Mouse (Mus musculus): Measurements from ENCODE around the gene Olfr592. TPM values are rescaled to one million over a fixed set of nuclear protein-coding genes. Genes with fewer than 3 reads are reported as not detected.
"Not testable (repeated sequence)": the region's sequence is repeated elsewhere in the genome, so short reads cannot be mapped to it uniquely, and the experiment has no call there.

Olfr592 gene
- not detected in 2 replicates for polyA plus RNA-seq (2015; fragmentation: Nextera tagmentation; extraction: Ambion mirVana)

GRCm38 (mm10) chr7:103184503-103184902, at the start of gene Olfr592:
TSS of gene Olfr592 (plus strand) at chr7:103184803.
- not testable (repeated sequence) for H3K4me1 ChIP-seq (replicated peaks; ENCODE audit: control insufficient read depth, insufficient read depth, low read length); H3K36me3 ChIP-seq (ENCODE audit: control insufficient read depth, insufficient read depth); H3K9me3 ChIP-seq (ENCODE audit: control insufficient read depth, low read length); H3K9ac ChIP-seq (replicated peaks; ENCODE audit: low read depth, low read length); ATAC-seq; H3K4me3 ChIP-seq (replicated peaks; ENCODE audit: low read length); H3K27me3 ChIP-seq (replicated peaks; ENCODE audit: control insufficient read depth, insufficient read depth, low read length); H3K27ac ChIP-seq (ENCODE audit: low read length); H3K4me2 ChIP-seq (ENCODE audit: low read length)
- 63% methylated on average over 1 of the region's 1 CpGs for WGBS

- Histone ChIP-seq H3K4me1 (replicated peaks; ENCODE audit: control insufficient read depth, insufficient read depth, low read length) (no peaks in the 10 kb centered on the region), H3K4me2 (ENCODE audit: low read length) (no peak within 1 kb of the TSS), H3K4me3 (replicated peaks; ENCODE audit: low read length) (no peak within 1 kb of the TSS), H3K27ac (ENCODE audit: low read length) (no peak within 1 kb of the TSS), H3K36me3 (ENCODE audit: control insufficient read depth, insufficient read depth) (no peaks in the 10 kb centered on the region), H3K9ac (replicated peaks; ENCODE audit: low read depth, low read length) (no peak within 1 kb of the TSS), H3K9me3 (ENCODE audit: control insufficient read depth, low read length) (no peaks in the 10 kb centered on the region), H3K27me3 (replicated peaks; ENCODE audit: control insufficient read depth, insufficient read depth, low read length) (no peaks in the 10 kb centered on the region)
- ATAC-seq: no peak
- WGBS: 82% methylated on average over 1 of the region's 1 CpGs
These were observed 44.0 kb upstream of the Olfr592 start, which contains the start of gene Olfr588-ps1 for GRCm38 (mm10) chr7:103140579-103140978. TSS of gene Olfr588-ps1 (plus strand) at chr7:103140879.

GRCm38 (mm10) chr7:103156256-103156655, 28.3 kb upstream of the Olfr592 start, which contains the start of gene Olfr589:
TSS of gene Olfr589 (minus strand) at chr7:103156356.
- Histone ChIP-seq H3K27ac (ENCODE audit: low read length) (no peak within 1 kb of the TSS), H3K36me3 (ENCODE audit: control insufficient read depth, insufficient read depth) (no peaks in the 10 kb centered on the region), H3K4me2 (ENCODE audit: low read length) (no peak within 1 kb of the TSS), H3K4me3 (replicated peaks; ENCODE audit: low read length) (no peak within 1 kb of the TSS), H3K9me3 (ENCODE audit: control insufficient read depth, low read length) (no peaks in the 10 kb centered on the region), H3K4me1 (replicated peaks; ENCODE audit: control insufficient read depth, insufficient read depth, low read length) (no peaks in the 10 kb centered on the region), H3K27me3 (replicated peaks; ENCODE audit: control insufficient read depth, insufficient read depth, low read length) (no peaks in the 10 kb centered on the region), H3K9ac (replicated peaks; ENCODE audit: low read depth, low read length) (no peak within 1 kb of the TSS)
- no peak for ATAC-seq
- 61% methylated on average over 2 of the region's 2 CpGs for WGBS

GRCm38 (mm10) chr7:103169697-103170096, 14.9 kb upstream of the Olfr592 start:
- WGBS: 78% methylated on average over 5 of the region's 5 CpGs
- H3K4me3 ChIP-seq (replicated peaks; ENCODE audit: low read length): no peak overlapping the region
- H3K4me2 ChIP-seq (ENCODE audit: low read length): no peak overlapping the region
- H3K27ac ChIP-seq (ENCODE audit: low read length): no peak overlapping the region
- no peaks in the 10 kb centered on the region for H3K36me3 ChIP-seq (ENCODE audit: control insufficient read depth, insufficient read depth)
- no peaks in the 10 kb centered on the region for H3K9me3 ChIP-seq (ENCODE audit: control insufficient read depth, low read length)
- ATAC-seq: no peak
- no peaks in the 10 kb centered on the region for H3K4me1 ChIP-seq (replicated peaks; ENCODE audit: control insufficient read depth, insufficient read depth, low read length)
- H3K9ac ChIP-seq (replicated peaks; ENCODE audit: low read depth, low read length): no peak overlapping the region
- no peaks in the 10 kb centered on the region for H3K27me3 ChIP-seq (replicated peaks; ENCODE audit: control insufficient read depth, insufficient read depth, low read length)

- Histone ChIP-seq H3K9ac (replicated peaks; ENCODE audit: low read depth, low read length) (no peak within 1 kb of the TSS), H3K4me3 (replicated peaks; ENCODE audit: low read length) (no peak within 1 kb of the TSS), H3K4me2 (ENCODE audit: low read length) (no peak within 1 kb of the TSS), H3K36me3 (ENCODE audit: control insufficient read depth, insufficient read depth) (no peaks in the 10 kb centered on the region), H3K27ac (ENCODE audit: low read length) (no peak within 1 kb of the TSS), H3K27me3 (replicated peaks; ENCODE audit: control insufficient read depth, insufficient read depth, low read length) (no peaks in the 10 kb centered on the region), H3K9me3 (ENCODE audit: control insufficient read depth, low read length) (peaks cover 7% of the 10 kb centered on the region), H3K4me1 (replicated peaks; ENCODE audit: control insufficient read depth, insufficient read depth, low read length) (no peaks in the 10 kb centered on the region)
- 79% methylated on average over 1 of the region's 1 CpGs for WGBS
- ATAC-seq: no peak
These were observed 6.4 kb upstream of the Olfr592 start, which contains the start of gene Olfr591 for GRCm38 (mm10) chr7:103178240-103178639. TSS of gene Olfr591 (minus strand) at chr7:103178340.

- Histone ChIP-seq H3K4me3 (replicated peaks; ENCODE audit: low read length) (no peak within 1 kb of the TSS), H3K9me3 (ENCODE audit: control insufficient read depth, low read length) (no peaks in the 10 kb centered on the region), H3K36me3 (ENCODE audit: control insufficient read depth, insufficient read depth) (no peaks in the 10 kb centered on the region), H3K9ac (replicated peaks; ENCODE audit: low read depth, low read length) (no peak within 1 kb of the TSS), H3K27me3 (replicated peaks; ENCODE audit: control insufficient read depth, insufficient read depth, low read length) (no peaks in the 10 kb centered on the region), H3K27ac (ENCODE audit: low read length) (no peak within 1 kb of the TSS), H3K4me2 (ENCODE audit: low read length) (no peak within 1 kb of the TSS), H3K4me1 (replicated peaks; ENCODE audit: control insufficient read depth, insufficient read depth, low read length) (no peaks in the 10 kb centered on the region)
- WGBS: 68% methylated on average over 1 of the region's 1 CpGs
- ATAC-seq: no peak
These were observed 27.0 kb downstream of the Olfr592 start, which contains the start of gene Olfr593 for GRCm38 (mm10) chr7:103211562-103211961. TSS of gene Olfr593 (plus strand) at chr7:103211862.

GRCm38 (mm10) chr7:103212050-103212449, 27.4 kb downstream of the Olfr592 start:
- H3K4me1 ChIP-seq (replicated peaks; ENCODE audit: control insufficient read depth, insufficient read depth, low read length); H3K9me3 ChIP-seq (ENCODE audit: control insufficient read depth, low read length); H3K27me3 ChIP-seq (replicated peaks; ENCODE audit: control insufficient read depth, insufficient read depth, low read length); H3K36me3 ChIP-seq (ENCODE audit: control insufficient read depth, insufficient read depth); H3K4me2 ChIP-seq (ENCODE audit: low read length); H3K9ac ChIP-seq (replicated peaks; ENCODE audit: low read depth, low read length); H3K27ac ChIP-seq (ENCODE audit: low read length); H3K4me3 ChIP-seq (replicated peaks; ENCODE audit: low read length); ATAC-seq: not testable (repeated sequence)
- WGBS: 91% methylated on average over 5 of the region's 5 CpGs

GRCm38 (mm10) chr7:103216696-103217095, 32.1 kb downstream of the Olfr592 start, which contains the start of gene Olfr594:
TSS of gene Olfr594 (plus strand) at chr7:103216996.
- Histone ChIP-seq H3K27me3 (replicated peaks; ENCODE audit: control insufficient read depth, insufficient read depth, low read length) (no peaks in the 10 kb centered on the region), H3K9ac (replicated peaks; ENCODE audit: low read depth, low read length) (no peak within 1 kb of the TSS), H3K4me2 (ENCODE audit: low read length) (no peak within 1 kb of the TSS), H3K36me3 (ENCODE audit: control insufficient read depth, insufficient read depth) (no peaks in the 10 kb centered on the region), H3K27ac (ENCODE audit: low read length) (no peak within 1 kb of the TSS), H3K4me1 (replicated peaks; ENCODE audit: control insufficient read depth, insufficient read depth, low read length) (no peaks in the 10 kb centered on the region), H3K4me3 (replicated peaks; ENCODE audit: low read length) (no peak within 1 kb of the TSS), H3K9me3 (ENCODE audit: control insufficient read depth, low read length) (no peaks in the 10 kb centered on the region)
- no peak for ATAC-seq
